Mouse (Mus musculus) left cerebral cortex, adult 11 months (tissue): ENCODE data around the gene Zgpat.

ENCODE experiments used
- DNase-seq: peaks from one replicate; pipeline ENCODE4 v3.0.0; 2022; ENCODE audit warnings: low spot score

Zgpat gene

DNA sequence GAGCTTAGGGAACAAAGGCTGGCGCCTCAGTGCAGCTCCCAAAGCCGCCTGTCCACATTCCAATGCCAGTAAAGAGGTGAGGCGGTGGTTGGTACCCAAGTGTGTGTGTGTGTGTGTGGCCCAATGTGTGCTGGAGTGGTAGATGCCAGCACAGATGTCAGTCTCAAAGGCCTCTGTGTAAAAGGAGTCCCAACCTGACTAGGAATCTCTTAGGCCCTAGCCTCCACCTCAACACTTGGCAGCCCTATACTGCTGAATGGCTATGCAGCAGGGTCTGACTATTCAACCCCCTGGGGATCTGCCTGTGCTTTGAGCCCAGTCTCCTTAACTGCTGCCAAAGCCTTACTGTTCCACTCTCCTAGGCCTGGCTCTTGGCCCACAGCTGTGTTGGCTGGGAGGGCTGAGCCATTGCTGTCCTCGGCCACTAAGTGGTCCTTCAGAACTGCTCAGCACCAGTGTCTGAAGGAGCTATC lies 20.2 kb downstream of the Zgpat start:
- DNase-seq = no peak

DNA sequence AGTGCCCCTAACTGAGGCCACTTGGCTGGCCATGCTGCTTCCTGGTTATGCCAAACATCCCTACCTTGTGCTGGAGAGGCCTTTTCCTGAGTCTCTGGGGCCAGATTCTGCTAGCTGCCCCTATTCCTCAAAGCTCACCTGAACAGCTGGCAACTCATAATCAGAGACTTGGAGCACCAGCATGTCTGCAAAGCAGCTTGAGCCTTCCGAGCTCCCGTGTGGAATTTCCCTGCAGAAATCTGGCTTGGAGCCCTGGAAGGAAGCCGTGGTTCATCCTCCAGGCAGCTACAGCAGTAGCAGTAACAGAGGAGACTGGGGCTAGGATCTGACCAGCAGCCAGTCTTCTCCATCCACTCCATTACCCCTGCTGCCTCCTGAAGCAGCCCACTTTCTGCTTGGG lies 21.2 kb downstream of the Zgpat start:
- no peak for DNase-seq

DNA sequence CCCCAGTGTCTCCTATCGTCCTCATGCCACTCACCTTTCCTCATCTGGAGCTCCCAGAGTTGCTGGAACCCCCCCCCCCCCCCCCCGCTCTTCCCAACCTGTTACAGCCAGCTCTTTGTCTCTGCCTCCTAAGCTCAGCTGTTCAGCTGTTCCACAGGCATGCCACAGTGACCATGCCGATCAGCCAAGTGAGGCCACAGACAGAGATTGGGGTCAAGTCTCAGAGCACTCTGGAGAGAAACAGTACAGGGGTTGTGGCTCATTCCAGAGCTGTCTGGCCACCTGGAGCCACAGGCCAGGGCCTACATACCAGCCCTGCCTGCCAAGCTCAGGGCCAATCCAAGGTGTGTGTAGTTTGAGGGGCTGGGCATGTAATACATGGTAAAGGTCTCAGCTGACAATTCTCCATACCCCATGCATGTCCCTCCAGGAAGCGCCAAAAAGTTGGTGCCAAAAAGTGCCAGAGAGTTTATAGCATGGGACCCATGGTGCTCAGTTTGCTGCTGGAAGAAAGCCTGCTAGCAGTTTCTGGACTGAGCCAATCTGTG lies 22.0 kb downstream of the Zgpat start:
- DNase-seq = no peak

DNA sequence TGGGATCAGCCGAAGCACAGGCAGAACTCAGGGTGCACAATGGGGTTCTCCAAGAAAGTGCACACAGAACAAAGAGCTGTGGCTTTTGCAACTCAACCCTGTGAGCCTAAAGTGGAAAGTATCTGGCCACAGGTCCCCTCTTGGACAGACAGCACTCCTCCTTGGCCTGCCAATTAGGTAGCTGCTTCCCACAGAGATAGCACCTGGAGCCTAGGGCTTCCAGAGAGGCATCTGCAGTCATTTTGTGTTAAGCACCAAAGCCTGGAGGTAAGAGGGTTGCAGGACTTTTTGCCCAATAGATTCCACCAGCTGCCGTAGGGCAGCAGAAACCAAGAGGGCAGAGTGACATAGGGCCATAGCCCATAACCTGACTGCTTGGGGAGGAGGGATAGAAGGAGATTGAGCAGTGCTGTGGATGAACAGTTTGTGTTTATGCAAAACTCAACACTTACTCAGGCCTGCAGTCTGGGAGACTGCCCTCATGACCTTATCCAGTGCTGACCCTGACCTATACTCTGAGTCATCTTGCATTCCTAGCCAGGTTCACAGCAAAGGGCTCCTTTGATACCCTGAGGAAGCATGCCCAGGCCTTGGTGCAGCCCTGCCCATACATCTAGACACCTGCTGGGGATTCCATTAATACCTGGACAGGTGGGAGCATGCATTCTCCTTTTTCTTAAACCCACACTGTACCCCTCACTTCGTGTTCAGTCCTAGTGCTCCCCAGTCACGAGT lies 25.6 kb downstream of the Zgpat start:
- no peak for DNase-seq

DNA sequence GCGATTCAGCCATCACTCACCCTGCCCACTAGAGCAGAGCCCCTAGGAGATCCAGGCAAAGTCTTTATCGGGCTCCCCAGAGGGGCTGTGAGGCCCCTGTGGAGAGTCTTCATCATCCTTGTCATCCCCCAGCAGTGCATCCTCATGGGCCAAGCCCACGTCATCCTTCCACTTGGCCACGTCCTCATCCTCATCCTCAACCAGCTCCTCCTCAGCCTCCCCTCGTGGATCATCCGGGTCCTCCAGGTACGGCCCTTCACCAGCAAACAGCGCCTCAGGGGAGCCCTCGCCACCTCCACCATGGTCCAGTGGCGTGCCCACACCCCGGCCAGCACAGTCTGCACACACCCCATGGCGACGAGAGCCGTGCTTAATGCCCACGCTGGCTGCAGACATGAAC lies 26.3 kb downstream of the Zgpat start:
- DNase-seq = no peak

DNA sequence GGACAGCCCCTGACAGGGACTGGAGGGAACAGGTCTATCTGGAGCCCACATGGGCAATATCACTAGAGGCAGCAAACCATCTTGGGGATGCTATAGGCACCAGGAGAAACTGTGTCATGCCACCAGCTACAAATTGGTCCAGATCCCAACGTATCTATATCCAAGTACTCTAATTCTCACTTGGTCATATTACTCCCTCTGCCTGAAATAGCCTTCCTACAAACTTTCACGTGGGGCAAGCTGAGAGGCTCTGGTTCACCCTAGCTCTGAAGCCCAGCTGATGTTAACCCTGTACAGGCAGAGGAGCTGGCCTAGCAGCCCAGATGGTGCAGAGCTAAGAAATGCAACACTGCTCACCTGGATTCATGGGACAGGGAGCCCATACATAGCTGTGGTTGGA lies 26.8 kb downstream of the Zgpat start:
- no peak for DNase-seq

DNA sequence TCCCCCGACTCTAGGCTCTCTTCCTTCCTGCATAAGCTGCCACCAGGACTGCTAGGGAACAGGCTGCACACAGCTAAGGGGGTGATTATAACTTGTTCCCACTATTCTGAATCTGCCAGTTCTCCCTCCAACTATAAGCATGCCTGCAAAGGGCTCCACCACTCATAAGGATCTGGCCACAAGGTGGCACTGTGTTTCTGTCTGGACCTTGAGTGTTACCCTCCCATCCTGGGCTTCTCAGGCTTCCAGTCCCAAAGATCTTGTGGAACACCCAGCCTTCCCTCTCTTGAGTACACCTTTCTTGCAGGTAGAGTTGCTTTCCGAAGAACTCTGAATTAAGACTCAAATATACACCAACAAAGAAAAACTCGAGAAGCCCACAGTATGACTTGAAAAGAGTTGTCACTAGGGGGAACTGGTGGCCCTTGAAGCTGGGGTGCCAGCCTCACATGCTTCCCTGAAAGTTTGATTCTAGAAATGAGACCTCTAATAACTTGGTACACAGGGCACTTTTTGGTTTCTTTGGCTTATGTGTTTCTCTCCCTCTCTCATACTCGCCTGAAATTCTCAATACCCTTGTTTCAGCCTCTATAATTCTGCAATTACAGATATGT lies 28.0 kb downstream of the Zgpat start:
- peak; percentile 70 for DNase-seq

DNA sequence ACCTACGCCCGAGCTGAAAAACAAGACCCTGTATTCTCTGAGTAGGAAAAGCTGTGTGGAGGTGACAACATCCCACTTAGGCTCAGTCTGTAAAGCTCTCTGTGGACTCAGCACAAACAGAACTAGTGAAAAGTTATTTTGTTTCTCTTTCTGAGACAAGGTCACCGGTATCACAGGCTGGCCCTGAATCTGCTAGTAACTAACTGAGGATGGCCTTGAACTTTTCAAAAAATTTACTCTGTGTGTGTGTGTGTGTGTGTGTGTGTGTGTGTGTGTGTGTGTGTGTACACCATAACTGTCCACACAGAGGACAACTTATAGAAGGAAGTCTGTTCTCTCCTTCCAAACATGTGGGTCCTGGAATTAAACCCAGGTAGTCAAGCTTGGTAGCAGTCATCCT lies 29.4 kb downstream of the Zgpat start:
- DNase-seq = no peak

DNA sequence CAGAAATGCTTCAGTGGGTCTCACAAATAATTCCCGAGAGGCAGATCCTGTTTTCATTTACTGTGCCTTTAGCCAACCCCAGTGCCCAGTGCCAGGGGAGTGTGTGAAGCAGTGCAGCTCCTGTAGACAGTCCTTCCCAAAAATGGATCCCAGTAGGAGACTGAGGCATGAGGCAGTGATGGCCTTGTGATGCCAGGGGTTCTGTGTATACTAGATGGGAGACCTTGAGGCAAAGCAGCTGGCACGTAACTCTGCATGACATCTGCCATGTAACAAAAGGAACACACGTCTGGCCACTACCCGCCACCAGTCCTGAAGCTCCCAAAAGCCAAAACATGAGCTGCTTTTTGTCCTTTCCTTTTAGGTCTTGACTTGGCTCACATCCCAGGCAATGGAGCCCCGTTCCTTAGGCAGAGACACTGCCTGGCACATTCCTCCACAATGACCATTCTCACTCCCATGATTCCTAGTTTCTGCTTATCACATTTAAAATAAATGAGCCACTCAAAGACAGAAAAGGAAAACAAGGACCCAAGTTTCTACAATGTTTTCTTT lies 32.6 kb downstream of the Zgpat start:
- DNase-seq = no peak

DNA sequence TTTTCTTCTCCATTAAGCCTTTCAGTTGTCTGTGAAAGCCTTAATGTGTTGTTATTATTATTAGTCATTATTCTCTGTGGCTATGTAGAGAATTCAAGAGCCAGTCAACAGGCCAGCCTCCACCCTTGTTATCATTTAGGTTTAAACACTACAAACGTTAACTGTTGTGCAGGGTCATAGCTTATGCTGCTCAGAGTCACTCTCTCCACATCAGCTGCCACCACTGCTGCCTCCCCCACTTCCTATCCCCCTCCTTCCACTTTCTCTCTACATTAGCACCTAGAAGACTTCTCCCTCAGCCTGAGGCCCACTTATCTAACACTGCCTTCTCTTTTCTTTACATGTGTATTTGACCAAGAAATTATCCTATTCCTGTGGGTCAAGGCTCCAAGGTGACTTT lies 36.8 kb downstream of the Zgpat start:
- DNase-seq = no peak

DNA sequence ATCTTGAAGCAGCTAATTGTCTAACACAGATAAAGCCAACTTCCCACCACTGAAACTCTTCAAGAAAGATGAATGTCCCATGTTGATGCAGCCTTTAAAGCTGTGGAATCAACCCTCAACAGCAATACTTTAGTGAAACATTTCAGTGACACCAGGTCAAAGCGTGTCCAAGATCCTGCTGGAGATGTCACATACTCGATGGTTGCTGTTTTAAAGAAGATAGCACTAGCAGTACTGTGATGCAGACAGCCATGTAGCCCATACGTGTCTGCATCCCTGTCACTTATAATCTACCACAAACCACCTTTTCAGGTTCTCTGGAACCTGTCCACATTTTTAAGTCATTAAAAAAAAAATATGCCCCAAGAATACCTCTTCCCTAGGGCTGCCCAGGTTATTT lies 39.0 kb downstream of the Zgpat start:
- DNase-seq = no peak

DNA sequence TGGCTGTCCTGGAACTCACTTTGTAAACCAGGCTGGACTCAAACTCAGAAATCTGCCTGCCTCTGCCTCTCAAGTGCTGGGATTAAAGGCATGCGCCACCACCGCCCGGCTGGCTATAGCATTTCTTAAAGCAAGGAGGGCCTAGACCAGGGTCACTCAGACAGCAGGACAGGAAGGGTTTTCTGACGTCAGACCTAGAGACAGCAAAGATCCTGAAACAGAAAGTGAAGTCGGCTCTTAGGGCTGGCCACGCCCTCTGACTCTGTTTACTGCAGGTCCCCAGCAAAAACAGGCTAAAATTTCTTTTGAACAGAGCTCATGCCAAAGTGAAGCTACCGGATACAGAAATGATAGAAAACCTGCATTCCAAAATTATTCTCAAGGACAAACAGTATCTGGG lies 44.9 kb downstream of the Zgpat start:
- no peak for DNase-seq

DNA sequence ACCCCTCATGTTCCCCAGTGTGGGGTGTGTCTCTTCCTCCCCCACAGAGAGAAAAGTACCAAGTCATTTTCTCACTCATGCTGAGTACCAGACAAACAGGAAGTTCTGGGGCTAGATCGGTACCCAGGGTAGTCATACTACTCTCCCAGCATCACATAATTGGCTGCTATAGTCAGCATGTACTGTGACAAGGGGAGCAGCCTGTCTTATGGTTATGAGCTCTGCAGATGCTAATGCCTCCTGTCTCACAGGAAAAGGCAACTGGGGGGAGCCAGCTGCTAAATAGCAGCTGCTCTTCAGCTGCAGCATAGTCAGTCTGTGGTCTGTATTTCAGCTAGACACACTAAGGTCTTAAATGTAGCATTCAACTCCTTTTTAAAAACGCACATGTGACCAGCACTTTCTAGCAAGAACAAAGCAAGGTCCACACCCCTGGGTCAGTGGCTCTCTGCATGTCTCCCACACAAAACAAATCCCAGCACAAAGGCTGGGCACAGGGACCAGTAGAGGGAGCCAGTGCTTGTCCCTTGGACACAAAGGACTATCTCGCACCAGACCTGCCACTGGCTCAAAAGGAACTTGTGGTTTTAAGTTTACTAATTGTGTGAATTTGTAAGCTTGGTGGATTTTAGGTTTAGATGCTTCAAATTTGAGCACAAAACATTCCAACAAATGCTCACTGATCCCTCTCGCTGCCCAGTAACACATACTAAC lies 46.2 kb downstream of the Zgpat start:
- peak; percentile 34 for DNase-seq

DNA sequence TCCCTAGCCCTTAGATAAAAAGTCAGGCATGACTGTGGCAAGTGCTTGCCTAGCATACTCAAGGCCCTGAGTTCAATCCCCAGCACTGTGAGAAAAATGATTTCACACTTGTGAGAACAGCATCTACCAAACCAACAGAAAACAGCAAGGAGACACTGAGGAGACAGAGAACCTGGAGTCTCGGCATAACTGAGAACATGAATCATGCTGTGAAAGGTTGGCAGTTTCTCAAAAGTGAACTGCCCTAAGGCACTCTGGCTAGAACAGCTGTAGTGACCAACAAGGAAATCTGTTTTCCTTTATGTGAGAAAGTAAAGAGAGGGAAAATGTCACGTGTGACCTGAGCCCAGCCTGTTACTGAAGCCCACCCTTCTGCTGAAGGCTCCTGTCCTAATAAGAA lies 48.4 kb downstream of the Zgpat start:
- DNase-seq = no peak

DNA sequence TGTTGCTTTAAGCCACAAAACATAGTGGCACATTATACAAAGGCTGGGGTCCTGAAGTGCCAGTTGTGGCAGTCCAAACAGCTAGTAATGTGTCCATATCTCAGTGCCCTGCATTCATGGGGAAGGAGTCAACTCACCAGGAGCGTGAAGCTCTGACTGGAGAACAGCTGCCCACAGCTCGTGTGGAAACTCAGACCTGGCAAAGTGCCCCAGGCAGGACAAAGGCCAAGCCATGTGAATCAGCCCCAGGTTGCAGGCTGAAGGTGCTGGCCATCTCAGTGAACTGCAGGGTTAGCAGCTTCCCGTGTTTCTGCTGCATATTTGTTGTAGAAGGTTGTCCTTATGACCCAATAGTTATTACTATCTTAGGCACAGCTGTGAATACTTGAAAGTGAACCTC lies 51.2 kb downstream of the Zgpat start:
- no peak for DNase-seq

DNA sequence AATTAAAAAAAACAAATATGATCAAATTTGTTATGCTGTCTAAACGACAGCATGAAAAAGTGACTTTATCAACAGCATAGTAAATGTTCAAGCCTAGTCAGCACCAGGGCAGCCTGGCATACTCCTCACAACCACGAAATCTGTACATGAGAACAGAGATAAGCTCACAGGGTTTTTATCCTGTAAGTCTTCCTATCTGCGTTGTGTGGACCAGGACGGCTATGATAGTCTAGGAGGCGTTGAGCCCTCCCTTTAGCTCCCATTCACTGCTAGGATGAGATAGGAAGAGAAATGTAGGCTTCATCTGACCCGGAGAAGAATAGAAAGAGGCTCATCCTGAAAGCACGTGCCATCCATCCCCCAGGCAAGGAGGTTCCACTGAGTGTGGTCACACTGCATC lies 54.6 kb downstream of the Zgpat start:
- DNase-seq = no peak

DNA sequence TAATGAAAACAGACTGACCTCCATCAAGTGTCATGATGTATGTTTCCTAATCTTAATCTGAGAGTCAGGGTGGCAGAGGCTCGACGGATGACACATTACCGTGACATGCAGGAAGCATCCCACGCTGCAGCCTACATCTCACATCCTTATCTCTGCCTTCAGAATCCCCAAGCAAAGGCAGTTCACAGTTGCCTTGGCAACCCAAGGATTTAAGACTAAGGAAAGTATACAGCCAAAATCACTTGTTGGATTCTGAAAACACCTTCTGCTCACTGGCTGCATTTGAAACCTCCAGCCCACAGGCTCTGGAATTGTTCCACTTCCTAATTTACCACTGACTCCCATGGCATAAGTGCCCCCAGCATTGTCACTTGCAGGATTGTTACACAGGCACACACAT lies 55.7 kb downstream of the Zgpat start:
- DNase-seq = peak; percentile 64

DNA sequence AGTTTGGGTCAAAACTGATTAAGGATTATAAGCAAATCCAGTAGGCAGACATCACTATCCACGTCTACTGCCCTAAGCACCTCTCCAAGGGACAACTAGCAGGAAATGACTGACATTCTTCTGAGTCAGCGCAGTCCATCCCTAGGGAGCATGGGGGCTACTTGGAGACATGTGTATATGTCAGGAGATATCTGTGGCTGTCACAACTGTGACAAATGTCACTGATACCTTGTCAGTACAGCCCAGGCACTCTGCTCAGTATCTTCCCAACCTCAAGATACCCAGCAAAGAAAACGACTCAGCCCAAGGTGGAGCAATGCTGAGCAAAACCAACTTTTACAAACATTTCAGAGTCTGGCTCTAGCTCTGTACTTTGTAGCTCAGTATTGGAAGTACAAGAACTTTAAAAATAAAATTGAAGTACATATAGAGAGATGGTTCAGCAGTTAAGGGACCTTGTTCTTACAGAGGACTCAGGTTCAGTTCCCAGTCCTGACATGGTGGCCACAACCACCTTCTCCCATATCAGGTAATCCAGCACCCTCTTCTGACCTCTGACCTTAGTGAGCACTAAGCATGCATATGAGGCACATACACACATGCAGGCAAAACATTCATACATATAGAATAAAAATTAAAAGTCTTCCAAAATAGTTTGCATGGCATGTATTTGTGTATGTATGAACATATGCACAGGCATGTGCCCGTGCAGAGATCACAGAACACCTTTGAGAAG lies 56.3 kb downstream of the Zgpat start:
- DNase-seq = no peak

DNA sequence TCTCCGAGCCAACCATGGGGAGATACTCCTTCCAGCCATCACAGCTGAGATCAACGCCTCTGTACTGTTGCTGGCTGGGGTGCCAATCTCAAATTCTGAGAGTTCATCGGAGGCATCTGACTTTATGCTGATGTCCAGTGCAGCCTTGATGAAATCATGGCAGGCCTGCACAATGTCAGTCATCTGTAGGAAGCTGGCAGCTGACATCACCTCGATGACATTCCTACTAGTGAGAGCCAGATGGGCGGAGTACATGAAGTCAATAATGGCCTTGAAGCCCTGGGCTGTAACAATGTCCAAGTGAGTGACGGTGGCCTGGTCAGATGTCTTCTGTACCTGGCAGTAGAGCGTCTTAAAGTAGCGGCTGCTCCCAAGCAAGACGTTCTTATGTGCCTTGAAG lies 59.1 kb downstream of the Zgpat start:
- no peak for DNase-seq
